Mouse (Mus musculus) R1 (cell line): ENCODE data around the gene Atp8b2.

Experiments used
- DNase-seq: peaks from one replicate; pipeline ENCODE4 v3.0.0-alpha.2; 2018; ENCODE audit warnings: low read depth, low spot score

Gene Atp8b2

GRCm38 (mm10) chr3:89899511-89899908 is 63.8 kb downstream of the Atp8b2 start:
- DNase-seq, result peak; percentile 22

GRCm38 (mm10) chr3:89898870-89899510 is 64.3 kb downstream of the Atp8b2 start:
- no peak for DNase-seq

DNA sequence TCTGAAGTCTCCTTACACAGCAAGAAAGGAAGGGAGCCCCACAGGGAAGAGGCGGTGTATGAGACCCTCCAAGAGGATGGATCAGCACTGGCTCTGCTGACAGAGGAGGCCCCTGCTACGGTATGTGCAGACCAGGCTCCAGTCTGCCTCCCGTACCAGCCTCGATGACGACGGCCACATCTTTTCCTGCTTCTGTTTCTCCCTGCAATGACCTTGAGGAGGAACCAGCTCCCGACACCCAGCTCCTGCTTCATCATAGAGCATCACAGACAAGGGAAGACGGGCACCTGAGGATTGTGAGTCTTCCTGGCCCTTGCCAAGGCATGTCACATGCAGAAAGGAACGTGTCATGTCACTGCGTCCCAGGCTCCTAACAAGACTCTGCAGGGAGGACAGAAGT is 65.3 kb downstream of the Atp8b2 start:
- DNase-seq, result no peak

DNA sequence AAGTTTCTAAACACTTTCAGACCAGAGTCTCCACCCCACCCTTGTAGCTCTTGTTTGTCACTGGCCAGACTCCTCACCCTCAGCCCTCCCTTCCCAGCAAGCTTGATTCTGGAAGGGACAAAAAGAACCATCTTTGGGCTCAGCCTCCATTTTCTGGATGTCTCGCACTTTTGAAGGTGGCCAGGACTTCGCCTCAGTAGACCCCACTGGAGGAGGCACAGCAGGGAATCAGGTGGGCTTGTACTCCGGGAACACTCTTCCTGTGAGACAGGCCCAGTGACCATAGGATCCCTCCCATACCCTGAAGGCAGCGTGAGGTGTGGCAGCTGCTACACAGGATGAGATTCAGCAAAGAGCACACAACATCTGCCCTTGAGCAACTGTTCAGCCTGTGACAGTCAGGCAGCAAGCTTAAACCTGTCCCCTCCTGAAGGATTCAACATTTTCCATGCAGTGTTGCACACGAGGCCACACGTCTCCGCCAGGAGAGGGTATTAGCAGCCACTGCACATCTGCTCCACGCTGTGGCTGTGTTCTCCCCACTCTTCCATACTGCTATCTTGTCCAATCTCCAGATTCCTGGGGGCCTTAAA is 66.0 kb downstream of the Atp8b2 start:
- DNase-seq, result no peak

- DNase-seq, result peak; percentile 38
Observed at GRCm38 (mm10) chr3:89896571-89896970, 66.7 kb downstream of the Atp8b2 start.

DNA sequence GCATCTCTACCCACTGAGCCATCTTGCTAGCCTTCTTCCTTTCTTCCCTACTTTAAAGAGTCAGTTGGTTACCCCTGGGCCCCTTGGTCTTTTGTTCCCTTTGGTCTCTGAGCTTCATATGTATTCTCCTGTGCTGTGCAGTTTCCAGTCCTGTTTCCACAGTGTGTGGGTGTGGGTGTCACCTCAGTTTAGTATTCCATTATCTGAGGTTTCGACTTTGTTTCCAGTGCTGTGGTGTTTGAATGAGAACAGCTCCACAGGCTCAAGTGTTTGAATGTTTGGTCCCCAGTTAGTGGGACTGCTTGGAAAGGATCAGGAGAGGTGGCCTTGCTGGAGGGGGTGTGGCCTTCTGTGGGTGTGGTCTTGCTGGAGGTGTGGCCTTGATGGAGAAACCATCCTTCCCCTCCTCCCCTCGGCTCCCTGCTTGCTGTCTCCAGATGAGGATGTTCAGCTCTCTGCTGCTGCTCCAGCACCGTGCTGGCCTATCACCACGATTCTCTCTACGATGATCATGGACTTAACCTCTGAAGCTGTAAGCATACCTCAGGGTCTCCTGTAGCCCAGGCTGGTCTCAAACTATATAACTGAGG is 70.7 kb downstream of the Atp8b2 start:
- peak; percentile 87 for DNase-seq

- no peak for DNase-seq
Observed at GRCm38 (mm10) chr3:89891696-89892095, 71.6 kb downstream of the Atp8b2 start.

- no peak for DNase-seq
Observed at GRCm38 (mm10) chr3:89889841-89890430, 73.4 kb downstream of the Atp8b2 start.
